Mouse (Mus musculus): ENCODE results near the gene Cald1.

The Cald1 gene

GRCm38 (mm10) chr6:34708650-34709265 lies 110.5 kb downstream of the Cald1 start:
- ChIA-PET CTCF (interaction anchor here in 1 of 4 experiments (0.5 kb wide), 1 partner anchor 15 kb away, joined by 3 read pairs; no protein-coding TSS in a partner anchor), POLR2A (interaction anchor here in 3 of 4 experiments (0.9 to 4.8 kb wide), 8 partner anchors 9 to 233 kb away, joined by 3 to 61 read pairs (median 8); partner anchors contain the start of gene Bpgm (in 1 of the 3))

GRCm38 (mm10) chr6:34709289-34709688 lies 111.0 kb downstream of the Cald1 start:
- ChIA-PET POLR2A (interaction anchor here in 3 of 4 experiments (0.5 to 4.8 kb wide), 12 partner anchors 9 to 234 kb away, joined by 3 to 61 read pairs (median 4); partner anchors contain the start of genes Bpgm (in 1 of the 3) and Wdr91 (in 1 of the 3)), CTCF (interaction anchor here in 1 of 4 experiments (1.2 kb wide), 1 partner anchor 10 kb away, joined by 3 read pairs; no protein-coding TSS in a partner anchor)

- CTCF ChIA-PET = interaction anchor here in 1 of 4 experiments (1.2 kb wide), 1 partner anchor 9 kb away, joined by 3 read pairs; no protein-coding TSS in a partner anchor
Observed at GRCm38 (mm10) chr6:34709946-34710682, 111.8 kb downstream of the Cald1 start.

GRCm38 (mm10) chr6:34710848-34711247 lies 112.5 kb downstream of the Cald1 start:
- ChIA-PET CTCF (no interaction called here), POLR2A (interaction anchor here in 3 of 4 experiments (1.2 to 4.8 kb wide), 8 partner anchors 8 to 235 kb away, joined by 3 to 61 read pairs (median 6); partner anchors contain the start of gene Bpgm (in 1 of the 3))

More at GRCm38 (mm10) chr6:34709946-34710682, 111.8 kb downstream of the Cald1 start:
- POLR2A ChIA-PET = interaction anchor here in 3 of 4 experiments (0.5 to 4.8 kb wide), 13 partner anchors 9 to 234 kb away, joined by 3 to 61 read pairs (median 3); partner anchors contain the start of genes Bpgm (in 1 of the 3) and Wdr91 (in 1 of the 3)

GRCm38 (mm10) chr6:34711620-34712019 lies 113.3 kb downstream of the Cald1 start:
- CTCF ChIA-PET = no interaction called here
- POLR2A ChIA-PET = interaction anchor here in 2 of 4 experiments (0.5 to 4.8 kb wide), 6 partner anchors 7 to 266 kb away, joined by 3 to 61 read pairs (median 4); partner anchors contain the start of gene Bpgm (in 1 of the 2)

- POLR2A ChIA-PET = interaction anchor here in 3 of 4 experiments (0.5 to 1.3 kb wide), 5 partner anchors 14 to 529 kb away, joined by 3 to 9 read pairs (median 3); no protein-coding TSS in a partner anchor
- CTCF ChIA-PET = interaction anchor here in 1 of 4 experiments (0.7 kb wide), 1 partner anchor 47 kb away, joined by 3 read pairs; no protein-coding TSS in a partner anchor
Observed at GRCm38 (mm10) chr6:34713169-34713568, 114.9 kb downstream of the Cald1 start.

GRCm38 (mm10) chr6:34713777-34714176 lies 115.5 kb downstream of the Cald1 start:
- CTCF ChIA-PET = interaction anchor here in 1 of 4 experiments (0.7 kb wide), 1 partner anchor 47 kb away, joined by 3 read pairs; no protein-coding TSS in a partner anchor
- POLR2A ChIA-PET = interaction anchor here in 3 of 4 experiments (0.5 to 1.8 kb wide), 5 partner anchors 13 to 148 kb away, joined by 3 to 9 read pairs (median 3); no protein-coding TSS in a partner anchor

- CTCF ChIA-PET = no interaction called here
- POLR2A ChIA-PET = interaction anchor here in 1 of 4 experiments (1.8 kb wide), 1 partner anchor 13 kb away, joined by 4 read pairs; no protein-coding TSS in a partner anchor
Observed at GRCm38 (mm10) chr6:34714612-34715011, 116.3 kb downstream of the Cald1 start.

GRCm38 (mm10) chr6:34716206-34716887 lies 118.0 kb downstream of the Cald1 start:
- CTCF ChIA-PET = interaction anchor here in 1 of 4 experiments (0.6 kb wide), 1 partner anchor 206 kb away, joined by 14 read pairs; no protein-coding TSS in a partner anchor

GRCm38 (mm10) chr6:34716888-34717635 lies 118.8 kb downstream of the Cald1 start:
- CTCF ChIA-PET = interaction anchor here in 1 of 4 experiments (0.6 to 2.0 kb wide), 2 partner anchors 48 to 168 kb away, joined by 4 to 5 read pairs; no protein-coding TSS in a partner anchor
- POLR2A ChIA-PET = interaction anchor here in 3 of 4 experiments (0.5 to 5.2 kb wide), 24 partner anchors 8 to 414 kb away, joined by 3 to 61 read pairs (median 4); partner anchors contain the start of gene Bpgm (in 1 of the 3)

More at GRCm38 (mm10) chr6:34716206-34716887, 118.0 kb downstream of the Cald1 start:
- POLR2A ChIA-PET = interaction anchor here in 3 of 4 experiments (0.9 to 2.4 kb wide), 9 partner anchors 9 to 157 kb away, joined by 3 to 7 read pairs (median 4); no protein-coding TSS in a partner anchor

- ChIA-PET CTCF (interaction anchor here in 2 of 4 experiments (0.6 to 2.0 kb wide), 3 partner anchors 42 to 169 kb away, joined by 3 to 5 read pairs (median 4); no protein-coding TSS in a partner anchor), POLR2A (interaction anchor here in 3 of 4 experiments (0.5 to 5.2 kb wide), 27 partner anchors 8 to 415 kb away, joined by 3 to 61 read pairs (median 4); partner anchors contain the start of gene Bpgm (in 1 of the 3))
Observed at GRCm38 (mm10) chr6:34717651-34718050, 119.4 kb downstream of the Cald1 start.

- ChIA-PET CTCF (interaction anchor here in 1 of 4 experiments (1.0 kb wide), 2 partner anchors 9 to 168 kb away, joined by 3 to 5 read pairs; no protein-coding TSS in a partner anchor), POLR2A (interaction anchor here (0.6 to 5.2 kb wide), 17 partner anchors 8 to 402 kb away, joined by 3 to 61 read pairs (median 6); partner anchors contain the start of genes Agbl3 (in 1 of the 4), Akr1b3 (in 1 of the 4) and Bpgm (in 1 of the 4))
Observed at GRCm38 (mm10) chr6:34719141-34719680, 120.9 kb downstream of the Cald1 start.

GRCm38 (mm10) chr6:34720447-34720846 lies 122.1 kb downstream of the Cald1 start:
- CTCF ChIA-PET = no interaction called here
- POLR2A ChIA-PET = interaction anchor here in 3 of 4 experiments (2.7 to 5.2 kb wide), 3 partner anchors 11 kb away, joined by 8 to 61 read pairs (median 30); no protein-coding TSS in a partner anchor

- CTCF ChIA-PET = no interaction called here
- POLR2A ChIA-PET = interaction anchor here in 2 of 4 experiments (0.6 to 5.2 kb wide), 3 partner anchors 12 to 419 kb away, joined by 3 to 61 read pairs (median 8); no protein-coding TSS in a partner anchor
Observed at GRCm38 (mm10) chr6:34721740-34722139, 123.4 kb downstream of the Cald1 start.

- POLR2A ChIA-PET = no interaction called here
- CTCF ChIA-PET = interaction anchor here in 1 of 4 experiments (0.6 kb wide), 1 partner anchor 278 kb away, joined by 4 read pairs; no protein-coding TSS in a partner anchor
Observed at GRCm38 (mm10) chr6:34722660-34723059, 124.4 kb downstream of the Cald1 start.

GRCm38 (mm10) chr6:34723250-34723904 lies 125.1 kb downstream of the Cald1 start:
- POLR2A ChIA-PET = interaction anchor here in 1 of 4 experiments (0.8 kb wide), 1 partner anchor 27 kb away, joined by 3 read pairs; no protein-coding TSS in a partner anchor
- CTCF ChIA-PET = interaction anchor here in 1 of 4 experiments (0.7 kb wide), 1 partner anchor 15 kb away, joined by 3 read pairs; no protein-coding TSS in a partner anchor

Measured in embryonic stem cell, embryonic (primary cell).